Mouse (Mus musculus) heart, postnatal 0 days (tissue): Measurements from ENCODE around the gene Tmem181a.
"Not testable (repeated sequence)": the region's sequence is repeated elsewhere in the genome, so short reads cannot be mapped to it uniquely, and the experiment has no call there.

ENCODE experiments used
- CTCF ChIP-seq: IDR thresholded peaks from 2 replicates; pipeline ENCODE4 v1.5.1; 2016; ENCODE audit warnings: antibody characterized with exemption, control low read depth, low read depth
- EP300 ChIP-seq: IDR thresholded peaks from 2 replicates; pipeline ENCODE4 v1.6.1; 2016; ENCODE audit warnings: antibody characterized with exemption, low read depth

- TF ChIP-seq CTCF, EP300: not testable (repeated sequence)
These were observed 37.2 kb downstream of the Tmem181a start for GRCm38 (mm10) chr17:6293882-6294281.
